Comparison of ENCODE assay signal across 8 mouse cellular contexts in genomic region chr14:33695362-33695982, GRCm38 (mm10).
DNase-seq lines count a peak whose midpoint lies in the region; ATAC-seq and TF ChIP-seq lines count a peak whose summit lies in the region.

No protein-coding gene starts in this region.

- H3K27ac ChIP-seq in liver, embryonic 12.5 days: no peak overlapping the region
- H3K27ac ChIP-seq in kidney, adult 2 months (ENCODE audit: insufficient read depth, low read depth, low read length): no peak overlapping the region

- WGBS in liver, embryonic 12.5 days (ENCODE audit: insufficient replicate concordance): 16% methylated on average over 8 of the region's 8 CpGs
- WGBS in kidney, adult 2 months: 16% methylated on average over 8 of the region's 8 CpGs

- no peaks in the 10 kb centered on the region for H3K4me1 ChIP-seq in liver, embryonic 12.5 days
- no peaks in the 10 kb centered on the region; the same call in 1 of the 2 replicates for H3K4me1 ChIP-seq in kidney, adult 2 months (ENCODE audit: control insufficient read depth, insufficient read depth, low read length)

- TF ChIP-seq POLR2A in kidney, adult 2 months (IDR thresholded peaks at IDR 0.05; ENCODE audit: low read depth, low read length): no peak

- intact Hi-C loops in left cerebral cortex, postnatal 4 days (cut with DNase I): no loop called here

- ATAC-seq in liver, embryonic 12.5 days: no peak
- peak; percentile 73 for ATAC-seq in common myeloid progenitor, adult 5-6 weeks (replicated peaks; ENCODE audit: low read depth, poor library complexity, severe bottlenecking)

- peak; percentile 86 for TF ChIP-seq CTCF in kidney, adult 2 months (conservative IDR thresholded peaks at IDR 0.05; ENCODE audit: insufficient read depth, insufficient read length, low read depth, low read length)

- no peak overlapping the region for H3K4me3 ChIP-seq in liver, embryonic 12.5 days
- no peak overlapping the region for H3K4me3 ChIP-seq in kidney, adult 2 months (ENCODE audit: insufficient read depth, low read depth, low read length)

- H3K4me2 ChIP-seq in liver, embryonic 12.5 days: no peak overlapping the region

- peak; percentile 63 for DNase-seq in liver
- peak; percentile 55 for DNase-seq in gastrocnemius, postnatal 25 days
- peak; percentile 73 for DNase-seq in kidney, adult 2 months
- DNase-seq in left cerebral cortex, postnatal 4 days: peak; percentile 82
- DNase-seq in neural tube, embryonic 10.5 days (ENCODE audit: extremely low spot score, low spot score): peak; percentile 90
- DNase-seq in testis, postnatal 14 days (ENCODE audit: low spot score): peak; percentile 40

- H3K27me3 ChIP-seq in liver, embryonic 12.5 days (replicated peaks): no peaks in the 10 kb centered on the region
- H3K27me3 ChIP-seq in kidney, adult 2 months (replicated peaks; ENCODE audit: control insufficient read depth, insufficient read depth, low read length): no peaks in the 10 kb centered on the region

- H3K9ac ChIP-seq in liver, embryonic 12.5 days: no peak overlapping the region

- no peaks in the 10 kb centered on the region for H3K36me3 ChIP-seq in liver, embryonic 12.5 days
- H3K36me3 ChIP-seq in kidney, adult 2 months (ENCODE audit: control insufficient read depth, insufficient read depth, low read length): no peaks in the 10 kb centered on the region

- H3K9me3 ChIP-seq in liver, embryonic 12.5 days (replicated peaks): no peaks in the 10 kb centered on the region

Comparison
In these comparisons a context has a peak if more than half of its experiments do, and no peak if none do; other contexts are left out.
1. DNase-seq: peak in every context shown above with its lines; median percentile 90 in neural tube, embryonic 10.5 days; 82 in left cerebral cortex, postnatal 4 days; 73 in kidney, adult 2 months; 63 in liver; 55 in gastrocnemius, postnatal 25 days; 40 in testis, postnatal 14 days.